12 mouse cellular contexts compared by ENCODE assay signal in the genomic region with DNA sequence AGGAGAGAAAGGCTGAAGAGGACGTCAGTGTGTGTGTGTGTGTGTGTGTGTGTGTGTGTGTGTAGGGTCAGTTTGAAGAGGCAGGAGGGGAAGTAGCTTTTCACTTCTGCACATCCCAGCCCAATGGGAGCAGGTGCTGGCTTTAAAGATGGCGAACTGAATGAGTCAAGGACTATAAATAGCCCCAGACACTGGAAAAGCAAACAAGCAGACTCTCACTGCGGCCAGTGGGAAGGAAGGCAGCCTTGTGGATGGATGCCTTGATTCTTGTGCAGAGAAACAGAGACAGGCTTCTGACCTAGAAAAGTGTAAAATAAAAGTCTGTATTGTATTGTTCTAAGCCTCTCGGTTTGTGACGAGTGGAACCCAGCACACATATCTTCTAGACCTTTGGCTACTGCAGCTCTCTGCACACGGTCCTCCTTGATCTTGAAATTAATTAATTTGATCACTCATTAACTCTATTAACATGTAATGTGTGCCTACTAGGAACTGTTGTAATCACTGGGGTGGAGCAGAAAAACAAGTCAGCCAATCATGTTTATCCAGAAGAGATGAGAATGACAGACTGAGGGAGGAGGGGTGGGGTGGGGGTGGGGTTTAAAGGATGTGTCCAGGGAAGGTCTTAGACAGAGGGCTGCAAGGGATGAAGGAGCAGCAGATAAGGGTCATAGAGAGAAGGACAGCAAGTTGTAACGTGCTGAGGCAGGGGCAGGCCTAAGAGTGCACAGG.
DNase-seq lines count a peak whose midpoint lies in the region; ATAC-seq and TF ChIP-seq lines count a peak whose summit lies in the region.
"Had no signal": no experiment of that assay in that cellular context is flagged by ENCODE, and none has a peak within 500 bp of the region (broad histone marks: within the 10 kb centered on the region; RNA-seq: fewer than 3 reads in every experiment).

No protein-coding gene starts in this region.

- WGBS in cerebellum, adult 2 months = 47% methylated on average over 7 of the region's 7 CpGs
- WGBS in liver, adult 2 months = 63% methylated on average over 7 of the region's 7 CpGs

- no peak for TF ChIP-seq CTCF in cerebellum, adult 2 months (IDR thresholded peaks at IDR 0.05; ENCODE audit: borderline replicate concordance, insufficient read depth, low read depth, low read length)
- no peak for TF ChIP-seq CTCF in liver, adult 2 months (IDR thresholded peaks at IDR 0.05; ENCODE audit: low read depth, low read length)

- no peak overlapping the region for H3K4me3 ChIP-seq in cerebellum, adult 2 months (replicated peaks; ENCODE audit: insufficient read depth, low read depth, low read length)
- H3K4me3 ChIP-seq in liver, adult 2 months (ENCODE audit: insufficient read depth, low read depth, low read length) = no peak overlapping the region
- H3K4me3 ChIP-seq: forebrain, embryonic 13.5 days; hindbrain, embryonic 10.5 days; limb, embryonic 15.5 days had no signal

- no peak overlapping the region for H3K9ac ChIP-seq in liver, adult 2 months (ENCODE audit: low read depth, low read length)
- H3K9ac ChIP-seq: forebrain, embryonic 13.5 days; limb, embryonic 15.5 days had no signal

- no peaks in the 10 kb centered on the region for H3K36me3 ChIP-seq in liver, adult 2 months (ENCODE audit: control insufficient read depth, insufficient read depth, low read length)
- H3K36me3 ChIP-seq: hindbrain, embryonic 10.5 days; limb, embryonic 15.5 days had no signal

- peak overlapping the region; percentile 59 for H3K27ac ChIP-seq in cerebellum, adult 2 months (ENCODE audit: insufficient read depth, low read length)
- no peak overlapping the region for H3K27ac ChIP-seq in liver, adult 2 months (replicated peaks; ENCODE audit: insufficient read depth, low read depth, low read length)
- H3K27ac ChIP-seq: forebrain, embryonic 13.5 days; hindbrain, embryonic 10.5 days; limb, embryonic 15.5 days had no signal

- H3K79me2 ChIP-seq in liver, adult 2 months (ENCODE audit: control insufficient read depth, insufficient read depth, low read length) = no peaks in the 10 kb centered on the region

- no peak for ATAC-seq in cerebellum, adult (ENCODE audit: insufficient number of reproducible peaks, low FRiP score, low TSS enrichment)
- ATAC-seq: forebrain, embryonic 13.5 days had no signal

- no peak for TF ChIP-seq POLR2A in cerebellum, adult 2 months (IDR thresholded peaks at IDR 0.05; ENCODE audit: borderline replicate concordance, insufficient read depth, low read length)
- no peak for TF ChIP-seq POLR2A in liver, adult 2 months (IDR thresholded peaks at IDR 0.05; ENCODE audit: extremely low read depth, insufficient read depth, low read length)

- H3K4me1 ChIP-seq in cerebellum, adult 2 months (ENCODE audit: control insufficient read depth, insufficient read depth, low read length) = peaks cover 23% of the 10 kb centered on the region
- H3K4me1 ChIP-seq in liver, adult 2 months (ENCODE audit: control insufficient read depth, insufficient read depth, low read length) = no peaks in the 10 kb centered on the region
- H3K4me1 ChIP-seq: forebrain, embryonic 13.5 days had no signal

- no peaks in the 10 kb centered on the region for H3K27me3 ChIP-seq in cerebellum, adult 2 months (ENCODE audit: control insufficient read depth, insufficient read depth, low read length)
- no peaks in the 10 kb centered on the region for H3K27me3 ChIP-seq in liver, adult 2 months (ENCODE audit: control insufficient read depth, insufficient read depth, low read length)
- H3K27me3 ChIP-seq: limb, embryonic 15.5 days had no signal

- DNase-seq in cerebellum, adult 2 months = peak in 1 of 2 experiments; percentile 53
- DNase-seq in retina, postnatal 1 day = peak; percentile 41
- no peak for DNase-seq in retina, embryonic 14.5 days (ENCODE audit: low spot score)
- DNase-seq in liver, adult 2 months (ENCODE audit: extremely low read depth, low read depth, low spot score) = peak; percentile 20
- DNase-seq in right cerebral cortex, adult 2 months (ENCODE audit: low spot score in 2 of 2) = no peak
- no peak for DNase-seq in adrenal gland, postnatal 4 days (ENCODE audit: low spot score in 2 of 2)
- DNase-seq in urinary bladder, postnatal 4 days (ENCODE audit: low spot score in 2 of 2) = no peak
- DNase-seq: midbrain, embryonic 14.5 days had no signal

Comparison
In these comparisons a context has a peak if more than half of its experiments do, and no peak if none do; other contexts are left out.
1. DNase-seq: peak in retina, postnatal 1 day (single experiment) and liver, adult 2 months (single experiment); none in retina, embryonic 14.5 days (single experiment), right cerebral cortex, adult 2 months (0 of 2), adrenal gland, postnatal 4 days (0 of 2) and urinary bladder, postnatal 4 days (0 of 2).